In the genomic region with DNA sequence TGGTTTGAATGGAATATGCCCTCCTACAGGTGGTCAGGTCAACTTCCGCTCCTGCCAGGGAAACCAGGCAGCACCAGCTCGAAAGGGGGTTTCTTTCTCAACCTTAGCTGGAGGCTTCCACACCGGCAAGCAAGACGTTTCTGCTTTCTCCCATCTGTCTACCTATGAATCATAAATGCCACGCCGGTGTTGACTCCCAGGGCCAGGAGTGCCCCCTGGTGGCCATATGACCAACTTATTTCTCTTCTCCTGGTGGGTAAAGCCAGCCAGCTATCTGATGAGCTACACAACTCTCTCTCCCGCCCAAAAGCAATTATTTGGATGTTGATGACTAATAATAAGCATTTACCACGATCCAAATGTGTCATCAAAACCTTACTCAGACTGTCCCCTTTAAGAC, we compare ENCODE assay signal across 9 mouse cellular contexts. TPM values are rescaled to one million over a fixed set of nuclear protein-coding genes. Genes with fewer than 3 reads are reported as not detected.
DNase-seq lines count a peak whose midpoint lies in the region; ATAC-seq and TF ChIP-seq lines count a peak whose summit lies in the region.
"Had no signal": no experiment of that assay in that cellular context is flagged by ENCODE, and none has a peak within 500 bp of the region (broad histone marks: within the 10 kb centered on the region; RNA-seq: fewer than 3 reads in every experiment).

No protein-coding gene starts in this region.

- no peak overlapping the region for H3K27ac ChIP-seq in hindbrain, embryonic 11.5 days (ENCODE audit: low read depth, low read length)
- H3K27ac ChIP-seq in hindbrain, embryonic 16.5 days (ENCODE audit: low read depth, low read length), result no peak overlapping the region
- no peak overlapping the region for H3K27ac ChIP-seq in intestine, embryonic 16.5 days (ENCODE audit: low read length)
- no peak overlapping the region for H3K27ac ChIP-seq in midbrain, postnatal 0 days (ENCODE audit: low read depth, low read length)
- H3K27ac ChIP-seq: embryonic facial prominence, embryonic 12.5 days had no signal

- no peak overlapping the region for H3K4me2 ChIP-seq in hindbrain, embryonic 11.5 days (replicated peaks; ENCODE audit: low read depth, low read length)
- H3K4me2 ChIP-seq in hindbrain, embryonic 16.5 days (ENCODE audit: low read length), result no peak overlapping the region
- H3K4me2 ChIP-seq in intestine, embryonic 16.5 days (ENCODE audit: low read depth, low read length), result no peak overlapping the region
- H3K4me2 ChIP-seq in midbrain, postnatal 0 days (ENCODE audit: low read depth, low read length, poor library complexity, severe bottlenecking), result no peak overlapping the region
- H3K4me2 ChIP-seq: embryonic facial prominence, embryonic 12.5 days had no signal

- intact Hi-C loops in left cerebral cortex, postnatal 14 days (cut with DNase I), result loop anchor here (10.0 kb wide), 1 partner anchor 89 kb away; no protein-coding TSS in a partner anchor

- peak; percentile 87 for DNase-seq in hindbrain, embryonic 11.5 days (ENCODE audit: low spot score)
- DNase-seq in cerebellum, adult 11-12 months, result peak; percentile 25
- DNase-seq in frontal cortex, postnatal 25 days (ENCODE audit: low spot score in 2 of 2), result peak; percentile 57 to 71
- peak; percentile 86 to 90 for DNase-seq in left cerebral cortex, postnatal 14 days (ENCODE audit: low spot score in 2 of 2)
- DNase-seq in midbrain, postnatal 0 days (ENCODE audit: low spot score), result peak; percentile 89
- DNase-seq in spleen, postnatal 4 days (ENCODE audit: low spot score in 2 of 2), result peak; percentile 72 to 89

- TF ChIP-seq CTCF in midbrain, postnatal 0 days (IDR thresholded peaks at IDR 0.05), result peak; percentile 86

- H3K4me1 ChIP-seq in hindbrain, embryonic 11.5 days (replicated peaks; ENCODE audit: control insufficient read depth, insufficient read depth, low read length), result no peaks in the 10 kb centered on the region
- no peaks in the 10 kb centered on the region for H3K4me1 ChIP-seq in hindbrain, embryonic 16.5 days (ENCODE audit: control insufficient read depth, insufficient read depth, low read depth, low read length)
- no peaks in the 10 kb centered on the region for H3K4me1 ChIP-seq in intestine, embryonic 16.5 days (ENCODE audit: control insufficient read depth, insufficient read depth, low read length)
- 0 out of 2 replicates have a peak, but pooled peaks cover 3% of the 10 kb centered on the region for H3K4me1 ChIP-seq in midbrain, postnatal 0 days (ENCODE audit: insufficient read depth, low read length)

- no peaks in the 10 kb centered on the region for H3K36me3 ChIP-seq in hindbrain, embryonic 11.5 days (ENCODE audit: control insufficient read depth, insufficient read depth, low read length)
- no peaks in the 10 kb centered on the region for H3K36me3 ChIP-seq in hindbrain, embryonic 16.5 days (ENCODE audit: control insufficient read depth, insufficient read depth, low read length)
- no peaks in the 10 kb centered on the region for H3K36me3 ChIP-seq in intestine, embryonic 16.5 days (ENCODE audit: control insufficient read depth, insufficient read depth, low read length)
- no peaks in the 10 kb centered on the region for H3K36me3 ChIP-seq in midbrain, postnatal 0 days (ENCODE audit: insufficient read depth, low read length)
- H3K36me3 ChIP-seq: embryonic facial prominence, embryonic 12.5 days had no signal

- no peaks in the 10 kb centered on the region for H3K9me3 ChIP-seq in hindbrain, embryonic 11.5 days (ENCODE audit: control insufficient read depth, low read length)
- no peaks in the 10 kb centered on the region for H3K9me3 ChIP-seq in hindbrain, embryonic 16.5 days (ENCODE audit: control insufficient read depth, low read length)
- no peaks in the 10 kb centered on the region for H3K9me3 ChIP-seq in intestine, embryonic 16.5 days (ENCODE audit: control insufficient read depth, low read length)
- H3K9me3 ChIP-seq in midbrain, postnatal 0 days (ENCODE audit: low read length), result no peaks in the 10 kb centered on the region
- H3K9me3 ChIP-seq: embryonic facial prominence, embryonic 12.5 days had no signal

- no peaks in the 10 kb centered on the region for H3K27me3 ChIP-seq in hindbrain, embryonic 11.5 days (ENCODE audit: control insufficient read depth, insufficient read depth, low read length)
- H3K27me3 ChIP-seq in hindbrain, embryonic 16.5 days (replicated peaks; ENCODE audit: control insufficient read depth, insufficient read depth, low read length), result no peaks in the 10 kb centered on the region
- H3K27me3 ChIP-seq in intestine, embryonic 16.5 days (replicated peaks; ENCODE audit: control insufficient read depth, insufficient read depth, low read length), result no peaks in the 10 kb centered on the region
- no peaks in the 10 kb centered on the region for H3K27me3 ChIP-seq in midbrain, postnatal 0 days (ENCODE audit: insufficient read depth, low read length)
- H3K27me3 ChIP-seq: embryonic facial prominence, embryonic 12.5 days had no signal

- no peak overlapping the region for H3K9ac ChIP-seq in hindbrain, embryonic 11.5 days (ENCODE audit: low read depth, low read length)
- no peak overlapping the region for H3K9ac ChIP-seq in hindbrain, embryonic 16.5 days (ENCODE audit: low read depth, low read length)
- no peak overlapping the region for H3K9ac ChIP-seq in intestine, embryonic 16.5 days (ENCODE audit: low read depth, low read length)
- H3K9ac ChIP-seq in midbrain, postnatal 0 days (replicated peaks; ENCODE audit: low read length, poor library complexity, severe bottlenecking), result no peak overlapping the region
- H3K9ac ChIP-seq: embryonic facial prominence, embryonic 12.5 days had no signal

- ATAC-seq in hindbrain, embryonic 11.5 days (ENCODE audit: low FRiP score), result no peak
- ATAC-seq in hindbrain, embryonic 16.5 days, result no peak
- ATAC-seq in intestine, embryonic 16.5 days, result peak; percentile 54; the same call in 1 of the 2 replicates
- ATAC-seq in midbrain, postnatal 0 days (ENCODE audit: low FRiP score), result peak; percentile 41; the same call in 1 of the 2 replicates

- 29% methylated on average over 8 of the region's 8 CpGs for WGBS in hindbrain, embryonic 11.5 days
- 25% methylated on average over 8 of the region's 8 CpGs for WGBS in hindbrain, embryonic 16.5 days
- WGBS in intestine, embryonic 16.5 days, result 20% methylated on average over 8 of the region's 8 CpGs
- 28% methylated on average over 8 of the region's 8 CpGs for WGBS in midbrain, postnatal 0 days

- H3K4me3 ChIP-seq in hindbrain, embryonic 11.5 days (ENCODE audit: low read depth, low read length), result no peak overlapping the region
- H3K4me3 ChIP-seq in hindbrain, embryonic 16.5 days (ENCODE audit: low read length), result no peak overlapping the region
- no peak overlapping the region for H3K4me3 ChIP-seq in intestine, embryonic 16.5 days (ENCODE audit: low read length)
- H3K4me3 ChIP-seq in midbrain, postnatal 0 days (ENCODE audit: low read depth, low read length), result no peak overlapping the region
- H3K4me3 ChIP-seq: embryonic facial prominence, embryonic 12.5 days had no signal

RNA-seq across cellular contexts. Expression of gene Lrrc10, which starts 11.4 kb away (rescaled TPM):
- 0.12 TPM in 1 of 2 replicates, not detected in the other for polyA plus RNA-seq in hindbrain, embryonic 11.5 days (2014; fragmentation: Nextera tagmentation; extraction: Ambion mirVana)
- not detected in 2 replicates for polyA plus RNA-seq in hindbrain, embryonic 16.5 days (2015; fragmentation: Nextera tagmentation; extraction: Ambion mirVana)
- polyA plus RNA-seq in intestine, embryonic 16.5 days (2015; fragmentation: Nextera tagmentation; extraction: Ambion mirVana), result not detected in 2 replicates
- total RNA-seq in left cerebral cortex, postnatal 14 days (2021), result not detected
- not detected in 2 replicates for total RNA-seq in midbrain, postnatal 0 days (2014; rRNA removed)
- polyA plus RNA-seq in midbrain, postnatal 0 days (2015; fragmentation: Nextera tagmentation; extraction: Ambion mirVana), result not detected in 2 replicates
- polyA plus RNA-seq: embryonic facial prominence, embryonic 12.5 days had no signal

RNA-seq across cellular contexts. Expression of gene Cct2, which starts 29.8 kb away (rescaled TPM):
- polyA plus RNA-seq in hindbrain, embryonic 11.5 days (2014; fragmentation: Nextera tagmentation; extraction: Ambion mirVana), result 321 and 357 TPM in 2 replicates
- polyA plus RNA-seq in hindbrain, embryonic 16.5 days (2015; fragmentation: Nextera tagmentation; extraction: Ambion mirVana), result 244 and 245 TPM in 2 replicates
- polyA plus RNA-seq in intestine, embryonic 16.5 days (2015; fragmentation: Nextera tagmentation; extraction: Ambion mirVana), result 216 and 238 TPM in 2 replicates
- 100 to 1,000 TPM; 186 to 187 TPM for total RNA-seq in left cerebral cortex, postnatal 14 days (2021)
- 231 and 277 TPM in 2 replicates for total RNA-seq in midbrain, postnatal 0 days (2014; rRNA removed)
- 208 and 213 TPM in 2 replicates for polyA plus RNA-seq in midbrain, postnatal 0 days (2015; fragmentation: Nextera tagmentation; extraction: Ambion mirVana)

RNA-seq across cellular contexts. Expression of gene Best3, which starts 47.7 kb away (rescaled TPM):
- 0.08 and 0.20 TPM in 2 replicates for polyA plus RNA-seq in hindbrain, embryonic 11.5 days (2014; fragmentation: Nextera tagmentation; extraction: Ambion mirVana)
- 0.15 and 0.16 TPM in 2 replicates for polyA plus RNA-seq in hindbrain, embryonic 16.5 days (2015; fragmentation: Nextera tagmentation; extraction: Ambion mirVana)
- not detected in 2 replicates for polyA plus RNA-seq in intestine, embryonic 16.5 days (2015; fragmentation: Nextera tagmentation; extraction: Ambion mirVana)
- total RNA-seq in left cerebral cortex, postnatal 14 days (2021), result under 1 TPM; 0.20 to 0.40 TPM
- 0.27 TPM in 1 of 2 replicates, not detected in the other for total RNA-seq in midbrain, postnatal 0 days (2014; rRNA removed)
- 0.11 and 0.13 TPM in 2 replicates for polyA plus RNA-seq in midbrain, postnatal 0 days (2015; fragmentation: Nextera tagmentation; extraction: Ambion mirVana)

Comparison
In these comparisons a context has a peak if more than half of its experiments do, and no peak if none do; other contexts are left out.
1. ATAC-seq: peak in intestine, embryonic 16.5 days (single experiment) and midbrain, postnatal 0 days (single experiment); none in hindbrain, embryonic 11.5 days (single experiment) and hindbrain, embryonic 16.5 days (single experiment).
2. DNase-seq: peak in every context shown above with its lines; median percentile 89 in midbrain, postnatal 0 days; 88 in left cerebral cortex, postnatal 14 days; 87 in hindbrain, embryonic 11.5 days; 80 in spleen, postnatal 4 days; 64 in frontal cortex, postnatal 25 days; 25 in cerebellum, adult 11-12 months.